Mouse (Mus musculus): ENCODE results near the gene Twf1.

- TF ChIP-seq CTCF (IDR thresholded peaks at IDR 0.05; ENCODE audit: extremely low read depth, insufficient read depth, insufficient read length, insufficient replicate concordance) (no peak), POLR2A (IDR thresholded peaks at IDR 0.05; ENCODE audit: low read depth, low read length) (no peak)
Observed at GRCm38 (mm10) chr15:94572746-94573145, 16.9 kb downstream of the Twf1 start.
